Mouse (Mus musculus) spleen, adult 2 months (tissue): Measurements from ENCODE around the gene Gm10912.

Experiments
- CTCF ChIP-seq: fragments of 200-500 bp; IDR thresholded peaks from 2 replicates; pipeline ENCODE4 v1.5.1; 2011; ENCODE audit warnings: mild to moderate bottlenecking, inconsistent platforms; ENCODE audit not compliant: insufficient read depth, insufficient read length, insufficient replicate concordance; ENCODE audit errors: extremely low read depth
- POLR2A ChIP-seq: fragments of 200-500 bp; IDR thresholded peaks from 2 replicates; pipeline ENCODE4 v1.6.1; 2011; ENCODE audit warnings: low read depth, low read length, inconsistent platforms

DNA sequence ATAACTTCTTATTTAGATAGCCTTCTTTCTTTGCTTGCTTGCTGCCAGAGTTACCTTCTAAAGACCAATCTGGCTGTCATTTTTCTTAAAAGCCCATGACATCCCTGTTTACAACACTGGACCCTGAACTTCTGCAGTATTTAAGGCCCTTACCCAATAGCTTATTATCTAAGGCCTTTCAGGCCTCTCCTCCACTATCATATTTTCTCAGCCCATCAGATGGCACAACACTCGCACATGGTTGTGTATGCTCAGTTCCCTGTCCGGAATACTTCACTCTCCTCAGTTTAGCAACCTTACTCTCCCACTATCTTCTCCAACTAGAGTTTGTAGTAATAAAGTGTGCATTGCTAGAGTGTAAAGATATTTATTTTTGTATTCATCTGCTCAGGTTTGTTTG is 36.6 kb upstream of the Gm10912 start:
- TF ChIP-seq POLR2A (no peak), CTCF (no peak)
